Mouse (Mus musculus) embryonic fibroblast, embryonic 13.5 days (primary cell): ENCODE data around the gene Chmp1a.

Experiments
- CTCF ChIP-seq: IDR thresholded peaks from 2 replicates; pipeline ENCODE4 v1.5.1; 2011; ENCODE audit warnings: mild to moderate bottlenecking, control low read depth, low read length, moderate library complexity, borderline replicate concordance; ENCODE audit not compliant: insufficient read depth
- POLR2A ChIP-seq: IDR thresholded peaks from 2 replicates; pipeline ENCODE4 v1.6.1; 2011; ENCODE audit warnings: low read depth, mild to moderate bottlenecking, control low read depth, low read length, moderate library complexity

DNA sequence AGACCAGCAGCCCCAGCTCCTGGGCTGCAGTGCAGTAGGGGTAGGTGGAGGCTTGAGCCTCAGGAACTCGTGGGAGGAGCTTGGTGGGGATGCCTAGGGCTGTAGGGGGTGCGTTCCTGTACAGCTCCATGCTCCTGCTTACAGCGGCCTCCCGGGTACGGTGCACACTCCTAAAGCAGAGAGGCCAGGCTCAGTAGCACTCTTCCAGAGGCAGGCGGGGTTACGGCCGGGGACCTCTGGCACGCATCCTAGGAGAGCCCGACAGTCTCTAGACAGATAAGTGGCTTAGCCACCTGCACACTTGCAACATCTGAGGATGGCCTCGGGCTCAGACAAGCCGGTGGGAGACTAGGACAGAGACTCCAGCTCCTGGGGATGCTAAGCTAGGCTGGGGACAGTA is 33.0 kb upstream of the Chmp1a start:
- TF ChIP-seq POLR2A (no peak), CTCF (no peak)
